Mouse (Mus musculus): Measurements from ENCODE around the gene Cpe. TPM values are rescaled to one million over a fixed set of nuclear protein-coding genes. Genes with fewer than 3 reads are reported as not detected.

Cpe gene
- total and polyA plus RNA-seq, 2 experiments from 2014 or later = 704 to 1,088 TPM

GRCm38 (mm10) chr8:64596396-64596795 is 96.5 kb downstream of the Cpe start:
- H3K9ac ChIP-seq (replicated peaks; ENCODE audit: low read length) = no peak overlapping the region
- no peak for DNase-seq (ENCODE audit: low spot score)
- WGBS = 73% methylated on average over 4 of the region's 4 CpGs
- H3K4me2 ChIP-seq (ENCODE audit: low read depth, low read length) = no peak overlapping the region
- ATAC-seq = no peak
- TF ChIP-seq CTCF (IDR thresholded peaks at IDR 0.05; ENCODE audit: low read depth) = no peak
- H3K27ac ChIP-seq = no peak overlapping the region
- H3K36me3 ChIP-seq (ENCODE audit: insufficient read depth, low read length) = peaks cover 22% of the 10 kb centered on the region; the same call in 1 of the 2 replicates
- H3K4me3 ChIP-seq (ENCODE audit: low read length) = no peak overlapping the region
- no peaks in the 10 kb centered on the region for H3K27me3 ChIP-seq (ENCODE audit: insufficient read depth, low read length)
- H3K9me3 ChIP-seq (ENCODE audit: low read length) = no peaks in the 10 kb centered on the region
- no peaks in the 10 kb centered on the region for H3K4me1 ChIP-seq (ENCODE audit: insufficient read depth, low read length)

GRCm38 (mm10) chr8:64590456-64590855 is 102.4 kb downstream of the Cpe start:
- Histone ChIP-seq H3K9ac (replicated peaks; ENCODE audit: low read length) (no peak overlapping the region), H3K27ac (no peak overlapping the region), H3K4me2 (ENCODE audit: low read depth, low read length) (no peak overlapping the region), H3K27me3 (ENCODE audit: insufficient read depth, low read length) (no peaks in the 10 kb centered on the region), H3K4me1 (ENCODE audit: insufficient read depth, low read length) (no peaks in the 10 kb centered on the region), H3K4me3 (ENCODE audit: low read length) (no peak overlapping the region), H3K36me3 (ENCODE audit: insufficient read depth, low read length) (peaks cover 22% of the 10 kb centered on the region; the same call in 1 of the 2 replicates), H3K9me3 (ENCODE audit: low read length) (no peaks in the 10 kb centered on the region)
- TF ChIP-seq CTCF (IDR thresholded peaks at IDR 0.05; ENCODE audit: low read depth) = no peak
- WGBS = 94% methylated on average over 1 of the region's 1 CpGs
- ATAC-seq = no peak
- no peak for DNase-seq (ENCODE audit: low spot score)

GRCm38 (mm10) chr8:64582887-64583286 is 110.0 kb downstream of the Cpe start:
- no peak overlapping the region for H3K27ac ChIP-seq
- no peak overlapping the region for H3K4me3 ChIP-seq (ENCODE audit: low read length)
- 22% methylated on average over 3 of the region's 3 CpGs for WGBS
- H3K9ac ChIP-seq (replicated peaks; ENCODE audit: low read length) = no peak overlapping the region
- H3K4me1 ChIP-seq (ENCODE audit: insufficient read depth, low read length) = no peaks in the 10 kb centered on the region
- H3K27me3 ChIP-seq (ENCODE audit: insufficient read depth, low read length) = no peaks in the 10 kb centered on the region
- no peak for TF ChIP-seq CTCF (IDR thresholded peaks at IDR 0.05; ENCODE audit: low read depth)
- no peak overlapping the region for H3K4me2 ChIP-seq (ENCODE audit: low read depth, low read length)
- DNase-seq (ENCODE audit: low spot score) (no peak), ATAC-seq (no peak)
- H3K36me3 ChIP-seq (ENCODE audit: insufficient read depth, low read length) = no peaks in the 10 kb centered on the region
- H3K9me3 ChIP-seq (ENCODE audit: low read length) = no peaks in the 10 kb centered on the region

- Histone ChIP-seq H3K36me3 (ENCODE audit: insufficient read depth, low read length) (no peaks in the 10 kb centered on the region), H3K4me2 (ENCODE audit: low read depth, low read length) (no peak overlapping the region), H3K9ac (replicated peaks; ENCODE audit: low read length) (no peak overlapping the region), H3K4me1 (ENCODE audit: insufficient read depth, low read length) (no peaks in the 10 kb centered on the region), H3K27me3 (ENCODE audit: insufficient read depth, low read length) (no peaks in the 10 kb centered on the region), H3K9me3 (ENCODE audit: low read length) (no peaks in the 10 kb centered on the region), H3K27ac (no peak overlapping the region), H3K4me3 (ENCODE audit: low read length) (no peak overlapping the region)
- TF ChIP-seq CTCF (IDR thresholded peaks at IDR 0.05; ENCODE audit: low read depth) = no peak
- WGBS = 82% methylated on average over 8 of the region's 8 CpGs
- ATAC-seq = no peak
- no peak for DNase-seq (ENCODE audit: low spot score)
These were observed 114.6 kb downstream of the Cpe start for GRCm38 (mm10) chr8:64578221-64578620.

- Histone ChIP-seq H3K9ac (replicated peaks; ENCODE audit: low read length) (no peak overlapping the region), H3K27ac (no peak overlapping the region), H3K27me3 (ENCODE audit: insufficient read depth, low read length) (no peaks in the 10 kb centered on the region), H3K9me3 (ENCODE audit: low read length) (no peaks in the 10 kb centered on the region), H3K4me2 (ENCODE audit: low read depth, low read length) (no peak overlapping the region), H3K4me1 (ENCODE audit: insufficient read depth, low read length) (no peaks in the 10 kb centered on the region), H3K4me3 (ENCODE audit: low read length) (no peak overlapping the region), H3K36me3 (ENCODE audit: insufficient read depth, low read length) (no peaks in the 10 kb centered on the region)
- ATAC-seq = no peak
- TF ChIP-seq CTCF (IDR thresholded peaks at IDR 0.05; ENCODE audit: low read depth) = no peak
- 81% methylated on average over 9 of the region's 9 CpGs for WGBS
- DNase-seq (ENCODE audit: low spot score) = peak; percentile 22
These were observed 117.9 kb downstream of the Cpe start for GRCm38 (mm10) chr8:64575001-64575400.

- H3K9ac ChIP-seq (replicated peaks; ENCODE audit: low read length) = no peak overlapping the region
- no peaks in the 10 kb centered on the region for H3K4me1 ChIP-seq (ENCODE audit: insufficient read depth, low read length)
- no peak overlapping the region for H3K27ac ChIP-seq
- no peaks in the 10 kb centered on the region for H3K36me3 ChIP-seq (ENCODE audit: insufficient read depth, low read length)
- no peaks in the 10 kb centered on the region for H3K9me3 ChIP-seq (ENCODE audit: low read length)
- 27% methylated on average over 5 of the region's 5 CpGs for WGBS
- DNase-seq (ENCODE audit: low spot score) (peak; percentile 83), ATAC-seq (peak; percentile 81)
- H3K27me3 ChIP-seq (ENCODE audit: insufficient read depth, low read length) = no peaks in the 10 kb centered on the region
- no peak overlapping the region for H3K4me3 ChIP-seq (ENCODE audit: low read length)
- no peak overlapping the region for H3K4me2 ChIP-seq (ENCODE audit: low read depth, low read length)
- TF ChIP-seq CTCF (IDR thresholded peaks at IDR 0.05; ENCODE audit: low read depth) = peak; percentile 83
These were observed 144.6 kb downstream of the Cpe start for GRCm38 (mm10) chr8:64548054-64548850.

- DNase-seq (ENCODE audit: low spot score) = no peak
- TF ChIP-seq CTCF (IDR thresholded peaks at IDR 0.05; ENCODE audit: low read depth) = no peak
- H3K36me3 ChIP-seq (ENCODE audit: insufficient read depth, low read length) = no peaks in the 10 kb centered on the region
These were observed 149.4 kb downstream of the Cpe start for GRCm38 (mm10) chr8:64543441-64543840.

More at GRCm38 (mm10) chr8:64543441-64543840, 149.4 kb downstream of the Cpe start:
- H3K27me3 ChIP-seq (ENCODE audit: insufficient read depth, low read length) = no peaks in the 10 kb centered on the region
- no peaks in the 10 kb centered on the region for H3K4me1 ChIP-seq (ENCODE audit: insufficient read depth, low read length)
- no peak for ATAC-seq
- H3K9me3 ChIP-seq (ENCODE audit: low read length) = no peaks in the 10 kb centered on the region
- no peak overlapping the region for H3K4me3 ChIP-seq (ENCODE audit: low read length)
- H3K9ac ChIP-seq (replicated peaks; ENCODE audit: low read length) = no peak overlapping the region
- H3K4me2 ChIP-seq (ENCODE audit: low read depth, low read length) = no peak overlapping the region
- H3K27ac ChIP-seq = no peak overlapping the region
- WGBS = 76% methylated on average over 7 of the region's 7 CpGs

Other genes with a start within 250 kb of the Cpe start
- 67.0 and 85.9 TPM in 2 replicates for gene Msmo1, start 40.7 kb upstream of the Cpe start, total RNA-seq (2014; rRNA removed)
- gene Msmo1, start 40.7 kb upstream of the Cpe start, polyA plus RNA-seq (2015; fragmentation: Nextera tagmentation; extraction: Ambion mirVana) = 113 and 125 TPM in 2 replicates
- gene Klhl2, start 157.0 kb upstream of the Cpe start, total RNA-seq (2014; rRNA removed) = 35.0 and 41.0 TPM in 2 replicates
- 26.3 and 27.4 TPM in 2 replicates for gene Klhl2, start 157.0 kb upstream of the Cpe start, polyA plus RNA-seq (2015; fragmentation: Nextera tagmentation; extraction: Ambion mirVana)